22 mouse cellular contexts compared by ENCODE assay signal in the genomic region with DNA sequence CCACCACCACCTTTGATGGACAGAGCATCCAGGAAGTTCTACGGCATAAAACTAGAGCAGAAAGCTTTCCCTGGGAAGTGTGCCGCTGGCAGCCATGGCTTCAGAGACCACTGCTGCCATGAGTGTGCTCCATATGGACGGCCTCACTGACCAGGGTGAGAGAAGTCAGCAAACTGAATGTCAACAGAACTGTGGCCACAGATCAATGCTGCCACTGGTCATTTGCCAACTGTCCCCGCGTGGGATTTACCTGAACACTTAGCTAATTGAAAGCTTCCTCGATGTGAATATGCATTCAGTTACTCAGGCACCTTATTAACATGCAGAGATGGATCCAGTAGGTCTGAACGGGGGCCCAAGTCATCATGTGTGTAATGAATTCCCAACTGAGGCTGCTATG.
DNase-seq lines count a peak whose midpoint lies in the region; ATAC-seq and TF ChIP-seq lines count a peak whose summit lies in the region.
"Had no signal": no experiment of that assay in that cellular context is flagged by ENCODE, and none has a peak within 500 bp of the region (broad histone marks: within the 10 kb centered on the region; RNA-seq: fewer than 3 reads in every experiment).

No protein-coding gene starts in this region.

- no peak overlapping the region for H3K4me2 ChIP-seq in liver, embryonic 11.5 days
- H3K4me2 ChIP-seq in liver, embryonic 16.5 days (ENCODE audit: low read depth, low read length) = no peak overlapping the region
- H3K4me2 ChIP-seq in liver, embryonic 12.5 days = no peak overlapping the region
- H3K4me2 ChIP-seq in liver, postnatal 0 days (ENCODE audit: low read depth, low read length) = no peak overlapping the region

- no peak for TF ChIP-seq POLR2A in liver, adult 2 months (IDR thresholded peaks at IDR 0.05; ENCODE audit: extremely low read depth, insufficient read depth, low read length)

- H3K4me1 ChIP-seq in liver, adult 2 months (ENCODE audit: control insufficient read depth, insufficient read depth, low read length) = peaks cover 16% of the 10 kb centered on the region
- no peaks in the 10 kb centered on the region for H3K4me1 ChIP-seq in liver, embryonic 11.5 days (replicated peaks; ENCODE audit: control insufficient read depth, insufficient read depth, low read length)
- H3K4me1 ChIP-seq in liver, embryonic 16.5 days (ENCODE audit: control insufficient read depth, low read depth, low read length) = peaks cover 3% of the 10 kb centered on the region
- no peaks in the 10 kb centered on the region for H3K4me1 ChIP-seq in liver, embryonic 12.5 days
- H3K4me1 ChIP-seq in liver, postnatal 0 days (ENCODE audit: insufficient read depth) = no peaks in the 10 kb centered on the region

- no peak for TF ChIP-seq EP300 in liver, postnatal 0 days (IDR thresholded peaks at IDR 0.05; ENCODE audit: low read depth)

- peak overlapping the region; percentile 5; the same call in 1 of the 2 replicates for H3K9ac ChIP-seq in liver, adult 2 months (ENCODE audit: low read depth, low read length)
- H3K9ac ChIP-seq in liver, embryonic 11.5 days (ENCODE audit: low read depth, low read length) = no peak overlapping the region
- no peak overlapping the region for H3K9ac ChIP-seq in liver, embryonic 16.5 days (ENCODE audit: low read depth, low read length)
- H3K9ac ChIP-seq in liver, embryonic 12.5 days = no peak overlapping the region
- no peak overlapping the region for H3K9ac ChIP-seq in liver, postnatal 0 days (replicated peaks)

- H3K27ac ChIP-seq in liver, adult 2 months (replicated peaks; ENCODE audit: insufficient read depth, low read depth, low read length) = peak overlapping the region; percentile 41
- H3K27ac ChIP-seq in liver, embryonic 11.5 days (ENCODE audit: low read depth, low read length) = no peak overlapping the region
- no peak overlapping the region for H3K27ac ChIP-seq in liver, embryonic 16.5 days (ENCODE audit: low read length)
- H3K27ac ChIP-seq in liver, embryonic 12.5 days = no peak overlapping the region
- H3K27ac ChIP-seq in liver, postnatal 0 days (ENCODE audit: low read depth) = peak overlapping the region; percentile 29; the same call in 1 of the 2 replicates

- no peak for ATAC-seq in liver, embryonic 11.5 days (replicated peaks; ENCODE audit: low FRiP score)
- peak; percentile 47 for ATAC-seq in liver, embryonic 16.5 days (ENCODE audit: low read depth)
- no peak for ATAC-seq in liver, embryonic 12.5 days
- peak; percentile 78 for ATAC-seq in liver, postnatal 0 days
- ATAC-seq: activated CD4-positive, CD25-positive, alpha-beta regulatory T cell, adult 4 months; CD4-positive, CD25-positive, alpha-beta regulatory T cell, adult 4 months; Patski had no signal

- no peaks in the 10 kb centered on the region for H3K9me3 ChIP-seq in liver, embryonic 11.5 days (ENCODE audit: control insufficient read depth, low read length)
- no peaks in the 10 kb centered on the region for H3K9me3 ChIP-seq in liver, embryonic 16.5 days (replicated peaks; ENCODE audit: control insufficient read depth, low read length)
- no peaks in the 10 kb centered on the region for H3K9me3 ChIP-seq in liver, embryonic 12.5 days (replicated peaks)
- no peaks in the 10 kb centered on the region for H3K9me3 ChIP-seq in liver, postnatal 0 days (ENCODE audit: low read length)
- H3K9me3 ChIP-seq: G1E had no signal

- peak; percentile 82 for DNase-seq in heart, adult 11 months
- no peak for DNase-seq in heart, adult 9 months (ENCODE audit: low spot score in 2 of 2)
- DNase-seq in liver, adult 2 months (ENCODE audit: extremely low read depth, low read depth, low spot score) = peak; percentile 78
- no peak for DNase-seq in liver, embryonic 11.5 days (ENCODE audit: low spot score)
- peak; percentile 74 for DNase-seq in liver, postnatal 0 days
- no peak for DNase-seq in liver
- DNase-seq: adrenal gland, adult 2 months; adrenal gland, adult 8-10 months; adrenal gland, postnatal 10 days; adrenal gland, postnatal 14 days; adrenal gland, postnatal 25 days; adrenal gland, postnatal 36 days; B cell, adult 2 months; cerebellum, adult 11 months; cerebellum, adult 11-12 months had no signal

- WGBS in liver, adult 2 months = 30% methylated on average over 7 of the region's 7 CpGs
- 89% methylated on average over 7 of the region's 7 CpGs for WGBS in liver, embryonic 11.5 days
- WGBS in liver, embryonic 16.5 days (ENCODE audit: insufficient replicate concordance) = 64% methylated on average over 7 of the region's 7 CpGs
- WGBS in liver, embryonic 12.5 days (ENCODE audit: insufficient replicate concordance) = 68% methylated on average over 7 of the region's 7 CpGs
- 64% methylated on average over 7 of the region's 7 CpGs for WGBS in liver, postnatal 0 days (ENCODE audit: insufficient replicate concordance)

- no peak for TF ChIP-seq CTCF in liver, adult 2 months (IDR thresholded peaks at IDR 0.05; ENCODE audit: low read depth, low read length)
- no peak for TF ChIP-seq CTCF in liver, postnatal 0 days (IDR thresholded peaks at IDR 0.05; ENCODE audit: low read depth)

- peaks cover 90% of the 10 kb centered on the region for H3K36me3 ChIP-seq in liver, adult 2 months (ENCODE audit: control insufficient read depth, insufficient read depth, low read length)
- peaks cover 5% of the 10 kb centered on the region; the same call in 1 of the 2 replicates for H3K36me3 ChIP-seq in liver, embryonic 11.5 days (ENCODE audit: control insufficient read depth, insufficient read depth, low read length)
- peaks cover 18% of the 10 kb centered on the region for H3K36me3 ChIP-seq in liver, embryonic 16.5 days (ENCODE audit: control insufficient read depth, insufficient read depth)
- H3K36me3 ChIP-seq in liver, embryonic 12.5 days = peaks cover 67% of the 10 kb centered on the region
- peaks cover 60% of the 10 kb centered on the region for H3K36me3 ChIP-seq in liver, postnatal 0 days (replicated peaks; ENCODE audit: insufficient read depth, low read length)

- no peaks in the 10 kb centered on the region for H3K27me3 ChIP-seq in liver, adult 2 months (ENCODE audit: control insufficient read depth, insufficient read depth, low read length)
- no peaks in the 10 kb centered on the region for H3K27me3 ChIP-seq in liver, embryonic 11.5 days (replicated peaks; ENCODE audit: control insufficient read depth, insufficient read depth, low read length)
- no peaks in the 10 kb centered on the region for H3K27me3 ChIP-seq in liver, embryonic 16.5 days (ENCODE audit: control insufficient read depth, insufficient read depth, low read depth, low read length)
- no peaks in the 10 kb centered on the region for H3K27me3 ChIP-seq in liver, embryonic 12.5 days (replicated peaks)
- H3K27me3 ChIP-seq in liver, postnatal 0 days (ENCODE audit: insufficient read depth, low read length) = no peaks in the 10 kb centered on the region
- H3K27me3 ChIP-seq: CH12.LX, Patski had no signal

- peaks cover 5% of the 10 kb centered on the region; the same call in 1 of the 2 replicates for H3K79me2 ChIP-seq in liver, adult 2 months (ENCODE audit: control insufficient read depth, insufficient read depth, low read length)

- H3K4me3 ChIP-seq in liver, adult 2 months (ENCODE audit: insufficient read depth, low read depth, low read length) = no peak overlapping the region
- H3K4me3 ChIP-seq in liver, embryonic 11.5 days (ENCODE audit: low read depth, low read length) = no peak overlapping the region
- H3K4me3 ChIP-seq in liver, embryonic 16.5 days (ENCODE audit: low read depth, low read length) = no peak overlapping the region
- H3K4me3 ChIP-seq in liver, embryonic 12.5 days = no peak overlapping the region
- no peak overlapping the region for H3K4me3 ChIP-seq in liver, postnatal 0 days (ENCODE audit: low read depth, low read length)

Comparison
In these comparisons a context has a peak if more than half of its experiments do, and no peak if none do; other contexts are left out.
1. DNase-seq: peak in heart, adult 11 months (single experiment), liver, adult 2 months (single experiment) and liver, postnatal 0 days (single experiment); none in heart, adult 9 months (0 of 2), liver, embryonic 11.5 days (single experiment) and liver (single experiment).
2. H3K27ac ChIP-seq: peak in liver, adult 2 months (single experiment) and liver, postnatal 0 days (single experiment); none in liver, embryonic 11.5 days (single experiment), liver, embryonic 16.5 days (single experiment) and liver, embryonic 12.5 days (single experiment).
3. ATAC-seq: peak in liver, embryonic 16.5 days (single experiment) and liver, postnatal 0 days (single experiment); none in liver, embryonic 11.5 days (single experiment) and liver, embryonic 12.5 days (single experiment).